Mouse (Mus musculus): ENCODE results near the gene Ganc.

- no peak for TF ChIP-seq CTCF (IDR thresholded peaks at IDR 0.05; ENCODE audit: extremely low read depth, insufficient read length, insufficient replicate concordance, low read depth, low read length)
- TF ChIP-seq POLR2A (IDR thresholded peaks at IDR 0.05; ENCODE audit: low read depth, low read length) = no peak
These were observed 1.4 kb downstream of the Ganc start for GRCm38 (mm10) chr2:120404823-120405765.

Measured in small intestine, adult 2 months (tissue).